Mouse (Mus musculus): ENCODE measurements around the gene Psmc3.

Gene Psmc3

GRCm38 (mm10) chr2:91058435-91058834 lies 4.6 kb downstream of the Psmc3 start:
- DNase-seq, result no peak

- no peak for DNase-seq
These were observed 5.6 kb downstream of the Psmc3 start for GRCm38 (mm10) chr2:91059376-91059775.

- DNase-seq, result peak; percentile 74 to 78
These were observed 6.9 kb downstream of the Psmc3 start for GRCm38 (mm10) chr2:91060544-91061355.

- peak; percentile 67 to 71 for DNase-seq
These were observed 8.2 kb downstream of the Psmc3 start for GRCm38 (mm10) chr2:91061849-91062481.

DNA sequence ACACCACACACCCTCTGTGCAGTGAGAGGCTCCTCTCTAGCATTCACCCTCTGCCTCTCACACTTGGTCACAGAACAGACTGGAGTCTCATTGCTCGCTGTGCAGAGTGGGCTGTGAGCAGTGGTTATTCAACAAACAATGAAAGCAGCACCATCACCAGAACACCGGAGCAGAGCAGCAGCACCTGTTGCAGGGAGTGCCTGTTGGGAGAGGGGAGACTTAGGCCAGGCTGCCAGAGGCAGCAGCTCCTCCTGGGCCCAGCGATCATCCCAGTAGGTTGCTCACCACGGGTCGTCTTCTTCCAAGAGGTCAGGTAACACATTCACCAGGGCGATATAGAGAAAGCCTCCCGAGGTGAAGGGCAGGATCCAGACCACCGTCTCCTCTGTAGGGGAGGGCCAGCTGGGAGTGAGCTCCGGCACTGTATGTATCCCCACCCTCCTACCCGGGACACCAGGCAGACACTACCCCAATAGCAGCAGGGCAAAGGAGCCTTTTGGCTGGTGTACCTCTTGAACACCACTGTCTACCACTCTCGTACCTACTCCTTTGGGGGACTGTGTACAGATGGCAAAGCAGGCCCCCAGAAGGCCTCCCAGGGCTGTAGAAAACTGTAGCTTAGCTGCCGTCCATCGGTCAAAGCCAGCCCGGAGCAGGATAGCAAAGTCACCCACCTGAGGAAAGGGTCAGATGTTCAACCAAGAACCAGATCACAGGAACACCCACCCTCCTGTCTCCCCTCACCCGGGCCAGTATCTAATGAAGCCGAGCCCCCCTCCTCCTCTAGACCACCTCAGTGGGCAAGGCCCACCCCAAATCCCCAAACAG lies 9.2 kb downstream of the Psmc3 start:
- DNase-seq, result no peak

GRCm38 (mm10) chr2:91064211-91064610 lies 10.4 kb downstream of the Psmc3 start:
- DNase-seq, result no peak

- DNase-seq, result peak; percentile 67 to 71
These were observed 11.7 kb downstream of the Psmc3 start for GRCm38 (mm10) chr2:91065544-91065943.

DNA sequence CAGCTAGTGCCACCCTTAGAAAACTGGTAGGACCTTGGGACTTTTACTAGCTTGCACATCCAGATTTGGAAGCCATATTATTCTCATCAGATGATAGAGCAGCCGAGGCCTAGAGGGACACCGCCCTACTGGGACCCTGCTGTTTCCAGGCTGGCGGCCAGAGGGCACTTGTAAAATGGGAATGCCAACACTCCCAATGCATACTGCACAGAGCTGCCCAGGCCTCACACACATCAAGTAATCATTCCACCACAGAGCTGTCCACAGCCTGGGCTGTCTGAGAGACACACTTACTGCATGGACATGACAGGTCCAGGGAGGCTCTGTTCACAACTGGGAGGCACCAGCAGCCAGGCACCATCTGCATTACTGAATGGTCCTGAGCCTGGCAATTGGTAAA lies 12.6 kb downstream of the Psmc3 start:
- no peak for DNase-seq

DNA sequence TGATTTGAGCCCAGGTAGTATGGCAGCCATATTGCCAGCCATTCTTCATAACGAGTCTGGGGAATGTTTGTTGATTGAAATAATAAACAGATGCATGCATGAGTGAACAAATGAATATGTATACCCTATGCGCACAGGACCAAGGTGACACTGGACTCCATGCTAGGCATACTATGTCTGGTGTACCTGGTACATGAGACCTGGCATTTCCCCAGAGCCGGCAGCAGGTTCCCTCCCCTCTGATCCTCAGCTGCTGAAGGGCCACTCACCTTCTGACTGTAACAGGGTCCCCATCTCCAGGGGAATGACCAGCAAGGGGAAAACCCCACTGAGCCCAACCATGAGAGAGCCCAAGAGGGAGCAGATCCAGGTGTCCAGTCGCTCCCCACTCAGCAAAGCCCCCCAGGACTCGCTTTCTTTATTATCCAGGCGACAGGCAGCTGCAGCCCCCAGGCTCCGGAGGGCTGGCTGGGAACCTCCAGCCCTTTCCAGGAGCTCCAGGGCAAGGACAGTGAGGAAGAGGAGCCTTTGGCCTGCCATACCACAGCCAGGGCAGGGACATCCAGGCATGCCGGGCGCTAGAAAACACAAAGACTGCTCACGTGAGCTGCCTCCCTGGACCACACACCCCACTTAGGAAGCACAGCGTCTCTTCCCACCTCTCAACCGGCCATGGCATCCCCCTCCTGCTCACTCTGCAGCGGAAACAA lies 14.5 kb downstream of the Psmc3 start:
- no peak for DNase-seq

GRCm38 (mm10) chr2:91068872-91069165 lies 15.0 kb downstream of the Psmc3 start:
- no peak for DNase-seq

- peak in 1 of 2 experiments; percentile 41 for DNase-seq
These were observed 15.6 kb downstream of the Psmc3 start for GRCm38 (mm10) chr2:91069306-91070000.

DNA sequence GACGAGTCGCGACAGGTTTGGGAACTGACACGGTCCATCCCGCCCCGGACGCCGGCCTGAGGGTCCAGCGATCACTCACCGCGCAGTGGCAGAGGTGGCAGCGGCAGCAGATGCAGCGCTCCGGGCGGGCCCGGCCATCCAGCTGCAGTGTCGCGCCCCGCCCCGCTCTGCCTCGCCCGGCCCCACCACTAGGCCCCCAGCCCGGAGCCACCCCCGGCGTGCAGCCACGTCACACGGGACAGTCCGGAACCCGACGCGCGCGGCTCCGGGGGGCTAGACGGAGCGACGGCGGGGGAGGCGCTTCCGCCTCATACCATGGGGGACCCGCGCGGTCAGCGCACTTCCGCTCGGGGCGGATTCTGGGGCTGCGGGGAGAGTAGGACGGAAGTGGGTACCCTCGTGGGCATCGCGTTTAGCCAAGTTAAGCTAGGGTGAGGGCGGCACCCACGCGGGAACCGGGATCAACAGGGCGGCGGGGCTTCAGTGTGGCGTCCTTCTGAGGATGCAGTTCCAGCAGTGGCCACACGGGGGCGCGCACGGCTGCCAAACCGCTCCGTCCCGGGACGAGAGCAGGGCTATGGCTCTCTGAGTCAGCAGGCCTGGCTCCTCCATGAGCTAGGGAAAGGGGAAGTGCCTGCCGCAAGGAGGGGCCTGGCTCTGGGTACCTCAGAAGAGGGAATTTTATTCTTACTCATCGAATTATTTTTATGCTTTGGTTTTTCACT lies 16.4 kb downstream of the Psmc3 start, which contains the start of gene Slc39a13:
Gene Slc39a13, minus strand, starts transcription at position 342 of the 725 bp plus-strand sequence.
- peak; percentile 96 to 97 for DNase-seq

GRCm38 (mm10) chr2:91071059-91071458 lies 17.2 kb downstream of the Psmc3 start:
- no peak for DNase-seq

- DNase-seq, result no peak
These were observed 18.3 kb downstream of the Psmc3 start for GRCm38 (mm10) chr2:91072092-91072491.

DNA sequence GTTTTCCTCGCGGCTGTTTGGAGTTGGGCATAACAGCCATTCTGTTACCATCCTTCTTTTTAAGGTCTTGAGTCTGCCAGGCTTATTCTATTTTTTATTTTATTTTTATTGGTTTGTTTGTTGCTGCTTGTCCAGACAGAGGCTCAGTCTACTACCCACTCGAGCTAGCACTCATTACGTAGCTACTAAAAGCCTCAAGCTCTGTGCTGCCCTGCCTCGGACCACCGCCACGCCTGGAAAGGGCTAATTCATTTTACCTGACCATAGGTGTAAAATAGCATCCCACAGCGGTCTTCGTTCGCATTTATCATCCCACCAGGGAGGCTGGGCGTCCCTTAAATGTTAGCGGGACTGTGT lies 24.1 kb downstream of the Psmc3 start:
- no peak for DNase-seq

GRCm38 (mm10) chr2:91078314-91079025 lies 24.7 kb downstream of the Psmc3 start:
- DNase-seq, result peak; percentile 52 to 68

DNA sequence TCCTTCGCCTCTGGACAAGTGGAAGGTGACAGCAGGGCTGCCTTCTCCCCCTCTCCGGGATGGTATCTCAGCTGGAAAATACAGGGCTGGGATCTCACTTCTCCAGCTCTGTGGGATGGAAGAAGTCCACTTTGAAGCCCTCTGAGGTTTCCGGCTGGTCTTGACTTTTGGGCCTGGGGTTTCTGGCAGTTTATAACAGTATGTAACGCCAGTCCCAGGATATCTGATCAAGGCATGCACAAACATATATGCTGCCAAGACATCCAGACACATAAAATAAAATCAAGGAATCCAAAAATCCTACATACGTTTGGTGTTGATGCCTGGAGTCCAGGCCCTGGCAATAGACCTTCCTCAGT lies 25.2 kb downstream of the Psmc3 start:
- DNase-seq, result no peak

DNA sequence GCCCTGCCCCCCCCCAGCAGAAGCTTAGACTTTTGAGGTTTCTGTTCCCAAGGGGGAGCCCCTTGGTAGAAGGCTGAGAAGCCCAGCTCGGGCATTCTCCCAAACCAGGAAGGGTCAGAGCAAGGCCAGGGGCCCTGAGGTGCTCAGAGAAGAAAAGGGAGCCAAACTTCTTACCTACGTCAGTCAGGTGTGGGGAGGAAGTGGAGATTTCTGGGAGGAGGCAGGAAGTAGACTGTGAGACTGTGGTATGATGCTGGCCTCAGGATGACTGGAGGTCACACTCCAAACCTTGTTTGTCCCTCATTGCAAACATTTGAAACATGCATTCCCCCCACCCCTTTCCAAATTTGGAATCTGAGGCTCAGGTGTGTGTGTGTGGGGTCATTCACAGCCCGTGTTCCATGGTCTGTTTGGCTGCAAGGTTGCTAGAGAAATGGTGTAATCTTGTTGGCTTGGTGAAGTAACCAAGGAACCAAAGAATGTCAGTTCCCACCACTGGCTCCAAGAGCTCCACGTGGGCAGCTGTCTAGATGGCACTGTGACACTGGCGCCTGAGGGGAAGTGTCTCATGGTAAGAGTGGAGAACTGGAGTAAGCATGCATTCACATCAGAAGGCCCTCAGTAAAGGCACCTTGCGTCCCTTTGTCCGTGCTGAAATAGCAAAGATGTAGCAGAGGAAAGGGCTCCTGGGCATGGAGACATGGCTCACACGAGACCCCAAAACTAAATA lies 27.1 kb downstream of the Psmc3 start:
- DNase-seq, result no peak

- no peak for DNase-seq
These were observed 28.2 kb downstream of the Psmc3 start, which contains the start of gene Spi1 for GRCm38 (mm10) chr2:91081775-91082695. Gene Spi1 (plus strand): TSS chr2:91082390.
